Mouse (Mus musculus) kidney, embryonic 16.5 days (tissue): ENCODE measurements around the gene Susd4. TPM values are rescaled to one million over a fixed set of nuclear protein-coding genes. Genes with fewer than 3 reads are reported as not detected.

Experiments used
- ATAC-seq: fragments of 200-750 bp; cut with Nextera tagmentation; 2 replicates; pipeline ENCODE4 v1.8.0; 2017; ENCODE audit warnings: moderate TSS enrichment; ENCODE audit not compliant: low FRiP score, low TSS enrichment
- H3K27ac ChIP-seq: fragments of 300-500 bp; sonication (generic); 2 replicates; pipeline ENCODE4 v1.5.1; 2014; ENCODE audit warnings: low read length
- H3K27me3 ChIP-seq: fragments of 300-500 bp; sonication (generic); 2 replicates; pipeline ENCODE4 v1.6.1; 2014; ENCODE audit warnings: low read length, control low read depth, mixed read lengths; ENCODE audit not compliant: insufficient read depth
- H3K36me3 ChIP-seq: fragments of 300-500 bp; sonication (generic); 2 replicates; pipeline ENCODE4 v1.6.1; 2014; ENCODE audit warnings: low read length, control low read depth, mixed read lengths; ENCODE audit not compliant: insufficient read depth
- H3K4me1 ChIP-seq: fragments of 300-500 bp; sonication (generic); 2 replicates; pipeline ENCODE4 v1.6.1; 2014; ENCODE audit warnings: low read length, control low read depth, mixed read lengths; ENCODE audit not compliant: insufficient read depth
- H3K4me2 ChIP-seq: fragments of 300-500 bp; sonication (generic); replicated peaks from 2 replicates; pipeline ENCODE4 v1.6.1; 2014; ENCODE audit warnings: low read depth, low read length
- H3K4me3 ChIP-seq: fragments of 300-500 bp; sonication (generic); 2 replicates; pipeline ENCODE4 v1.5.1; 2014; ENCODE audit warnings: mild to moderate bottlenecking, low read length
- H3K9ac ChIP-seq: fragments of 300-500 bp; sonication (generic); replicated peaks from 2 replicates; pipeline ENCODE4 v1.6.1; 2014; ENCODE audit warnings: low read length
- H3K9me3 ChIP-seq: fragments of 300-500 bp; sonication (generic); 2 replicates; pipeline ENCODE4 v1.6.1; 2016; ENCODE audit warnings: low read length, control low read depth
- WGBS: fragments of 180-500 bp; shearing (Covaris S2); extraction: QIAGEN DNeasy Blood & Tissue Kit; methylation state at CpG from one replicate; pipeline ENCODE4 v1.1.7; 2014; 5-methylcytosine and 5-hydroxymethylcytosine counted together
- polyA plus RNA-seq: library from polyadenylated mRNA; unstranded; fragments of >200 nt; fragmentation: Nextera tagmentation; extraction: Ambion mirVana; gene quantifications from 2 replicates; pipeline ENCODE4 v1.2.1, GENCODE M21; 2015

The Susd4 gene
- polyA plus RNA-seq, 1 experiment from 2014 or later, result 25.7 TPM

DNA sequence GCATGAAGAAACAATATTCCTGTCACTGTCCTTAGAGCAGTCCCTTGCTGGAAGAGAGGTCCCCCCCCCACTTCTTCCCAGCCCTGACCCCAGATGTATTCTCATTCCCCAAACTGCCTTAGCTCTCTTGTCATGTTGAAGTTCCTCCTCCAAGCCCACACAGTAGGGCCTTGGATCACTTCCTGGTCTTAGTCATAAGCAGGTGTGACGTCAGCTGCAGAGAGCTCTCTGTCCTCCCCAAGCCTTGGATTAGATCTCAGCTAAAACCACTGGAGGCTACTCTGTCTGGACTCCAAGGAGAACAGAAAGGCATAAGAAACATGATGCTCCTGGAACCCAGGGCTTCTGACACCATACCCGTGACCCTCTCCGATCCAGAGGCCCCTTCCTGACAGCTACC lies 104.2 kb downstream of the Susd4 start:
- H3K4me1 ChIP-seq, result peaks cover 18% of the 10 kb centered on the region
- H3K9me3 ChIP-seq, result peaks cover 12% of the 10 kb centered on the region
- H3K27ac ChIP-seq, result no peak overlapping the region
- ATAC-seq, result no peak
- peaks cover 4% of the 10 kb centered on the region for H3K36me3 ChIP-seq
- no peak overlapping the region for H3K4me3 ChIP-seq
- no peaks in the 10 kb centered on the region for H3K27me3 ChIP-seq
- no peak overlapping the region for H3K9ac ChIP-seq
- H3K4me2 ChIP-seq, result no peak overlapping the region
- WGBS, result 77% methylated on average over 3 of the region's 3 CpGs

DNA sequence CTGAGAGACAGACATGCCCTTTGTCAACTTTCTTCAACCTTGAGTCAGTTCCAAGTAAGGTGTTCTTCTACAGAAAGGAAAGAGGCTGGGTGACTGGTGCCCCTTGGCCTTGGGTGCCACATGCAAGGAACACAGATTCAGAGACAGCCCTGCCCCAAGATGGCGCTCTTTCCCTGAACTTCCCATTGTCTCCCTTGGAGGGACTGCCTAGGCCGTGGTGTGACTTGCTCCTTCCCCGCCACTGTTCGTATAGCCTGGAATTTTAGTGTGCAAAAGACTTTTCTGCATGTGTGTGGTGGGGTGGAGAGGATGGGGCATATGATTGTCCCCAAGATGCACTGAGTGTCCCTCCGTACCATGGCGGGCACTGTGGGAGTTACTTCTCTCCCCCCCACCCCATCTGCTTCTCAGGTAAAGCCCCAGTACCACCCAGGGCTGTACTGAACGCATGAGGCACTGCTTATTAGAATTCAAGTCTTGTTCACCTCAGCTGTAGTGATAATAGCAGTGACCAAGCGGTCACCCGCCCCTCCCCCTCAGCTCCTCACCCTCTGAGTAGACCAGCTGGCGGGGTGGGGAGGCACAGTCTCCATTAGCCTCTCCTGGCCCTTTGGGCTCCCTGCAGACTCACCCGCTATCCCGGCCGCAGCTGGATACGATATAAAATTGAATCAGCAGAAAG lies 104.9 kb downstream of the Susd4 start:
- Histone ChIP-seq H3K9ac (no peak overlapping the region), H3K36me3 (peaks cover 4% of the 10 kb centered on the region), H3K4me3 (no peak overlapping the region), H3K27me3 (no peaks in the 10 kb centered on the region), H3K9me3 (peaks cover 18% of the 10 kb centered on the region), H3K4me2 (no peak overlapping the region), H3K4me1 (peaks cover 14% of the 10 kb centered on the region), H3K27ac (peak overlapping the region; percentile 14; the same call in 1 of the 2 replicates)
- WGBS, result 73% methylated on average over 14 of the region's 14 CpGs
- peak; percentile 73 for ATAC-seq

DNA sequence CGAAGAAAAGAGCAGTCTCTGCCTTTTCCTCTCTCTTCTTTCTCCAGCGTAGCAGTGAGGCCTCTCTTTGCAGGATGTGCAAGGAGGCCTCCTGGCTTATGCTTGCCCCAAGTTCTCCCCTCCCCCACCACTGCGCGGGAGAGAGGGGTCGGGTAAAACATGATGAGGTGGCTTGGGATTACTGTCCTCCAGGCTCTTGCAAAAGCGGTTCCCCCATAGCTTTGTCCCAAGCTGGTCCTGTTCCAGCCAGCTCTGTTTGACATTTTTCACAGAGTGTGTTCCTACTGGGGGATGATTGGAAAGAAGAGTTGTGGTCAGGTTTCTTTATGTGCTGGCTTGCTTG lies 105.4 kb downstream of the Susd4 start:
- H3K9ac ChIP-seq, result no peak overlapping the region
- WGBS, result 61% methylated on average over 6 of the region's 6 CpGs
- H3K27ac ChIP-seq, result peak overlapping the region; percentile 14; the same call in 1 of the 2 replicates
- H3K4me1 ChIP-seq, result peaks cover 14% of the 10 kb centered on the region
- peaks cover 18% of the 10 kb centered on the region for H3K9me3 ChIP-seq
- no peak overlapping the region for H3K4me3 ChIP-seq
- H3K27me3 ChIP-seq, result no peaks in the 10 kb centered on the region
- no peak for ATAC-seq
- peaks cover 4% of the 10 kb centered on the region for H3K36me3 ChIP-seq
- no peak overlapping the region for H3K4me2 ChIP-seq

DNA sequence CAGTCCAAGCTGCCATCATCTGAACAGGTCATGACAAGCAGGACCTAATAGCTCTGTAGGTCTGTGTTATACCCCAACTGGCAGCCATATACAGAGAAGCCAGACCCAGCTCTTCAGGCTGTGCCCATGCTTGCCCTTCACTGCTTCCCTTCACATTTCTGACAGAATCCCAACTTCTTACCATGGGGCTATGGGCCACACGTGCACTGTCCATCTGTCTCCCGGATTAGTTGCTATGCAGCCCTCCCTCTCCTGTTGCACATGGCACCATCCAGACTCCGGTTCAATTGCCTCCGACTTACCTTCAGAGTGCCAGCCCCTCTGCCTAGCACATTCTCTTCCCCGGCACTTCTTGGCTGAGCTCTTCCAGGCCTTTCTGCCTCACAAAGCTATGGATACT lies 114.5 kb downstream of the Susd4 start:
- Histone ChIP-seq H3K4me2 (no peak overlapping the region), H3K27ac (no peak overlapping the region), H3K4me3 (no peak overlapping the region), H3K36me3 (no peaks in the 10 kb centered on the region), H3K9me3 (peaks cover 7% of the 10 kb centered on the region), H3K27me3 (no peaks in the 10 kb centered on the region), H3K9ac (no peak overlapping the region), H3K4me1 (peaks cover 3% of the 10 kb centered on the region; the same call in 1 of the 2 replicates)
- no peak for ATAC-seq
- WGBS, result 90% methylated on average over 5 of the region's 5 CpGs

DNA sequence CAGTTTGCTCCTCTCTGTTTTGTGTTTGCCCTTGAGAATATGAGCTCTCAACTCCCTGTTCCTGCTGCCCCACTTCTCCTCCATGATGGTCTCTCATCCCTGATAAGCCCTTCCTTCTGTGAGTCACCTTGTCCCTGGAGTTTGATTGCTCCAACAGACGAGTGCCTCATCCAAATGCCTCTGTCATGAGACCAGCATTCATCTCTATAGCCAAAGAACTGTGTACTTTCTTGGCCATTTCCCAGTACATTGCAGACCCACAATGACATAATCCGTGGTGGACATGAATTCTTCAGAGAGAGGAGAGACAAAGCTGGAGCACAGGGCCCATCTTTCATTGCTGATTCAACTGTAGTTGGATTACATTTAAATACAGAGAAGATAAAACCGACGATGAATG lies 115.1 kb downstream of the Susd4 start:
- Histone ChIP-seq H3K27ac (no peak overlapping the region), H3K9me3 (peaks cover 4% of the 10 kb centered on the region), H3K4me1 (peaks cover 3% of the 10 kb centered on the region; the same call in 1 of the 2 replicates), H3K36me3 (no peaks in the 10 kb centered on the region), H3K9ac (no peak overlapping the region), H3K4me3 (no peak overlapping the region), H3K4me2 (no peak overlapping the region), H3K27me3 (no peaks in the 10 kb centered on the region)
- ATAC-seq, result no peak
- 90% methylated on average over 4 of the region's 4 CpGs for WGBS

DNA sequence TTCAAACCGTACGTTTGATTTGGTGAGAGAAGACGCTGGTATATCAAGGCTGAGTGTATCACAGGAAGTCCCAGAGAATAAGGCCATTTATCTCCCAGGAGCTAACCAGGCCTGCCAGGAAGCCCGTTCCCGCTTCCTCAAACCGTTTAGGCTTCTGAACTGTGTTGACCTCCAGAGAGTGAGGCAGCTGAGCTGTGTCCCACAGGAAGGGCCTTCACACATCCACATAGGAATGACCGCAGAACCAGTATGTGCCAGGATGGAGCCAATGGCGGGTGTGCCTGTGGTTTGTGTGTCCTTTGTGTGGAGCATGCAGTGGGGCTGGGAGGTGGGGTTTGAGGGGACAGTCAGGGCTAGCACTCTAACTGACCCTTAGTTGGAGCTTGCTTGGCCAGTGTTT lies 117.6 kb downstream of the Susd4 start:
- H3K9me3 ChIP-seq, result peaks cover 4% of the 10 kb centered on the region
- peak; percentile 61; the same call in 1 of the 2 replicates for ATAC-seq
- peaks cover 3% of the 10 kb centered on the region; the same call in 1 of the 2 replicates for H3K4me1 ChIP-seq
- H3K9ac ChIP-seq, result no peak overlapping the region
- no peak overlapping the region; the same call in 1 of the 2 replicates for H3K27ac ChIP-seq
- no peak overlapping the region for H3K4me3 ChIP-seq
- WGBS, result 66% methylated on average over 8 of the region's 8 CpGs
- no peaks in the 10 kb centered on the region for H3K27me3 ChIP-seq
- no peaks in the 10 kb centered on the region for H3K36me3 ChIP-seq
- no peak overlapping the region for H3K4me2 ChIP-seq

DNA sequence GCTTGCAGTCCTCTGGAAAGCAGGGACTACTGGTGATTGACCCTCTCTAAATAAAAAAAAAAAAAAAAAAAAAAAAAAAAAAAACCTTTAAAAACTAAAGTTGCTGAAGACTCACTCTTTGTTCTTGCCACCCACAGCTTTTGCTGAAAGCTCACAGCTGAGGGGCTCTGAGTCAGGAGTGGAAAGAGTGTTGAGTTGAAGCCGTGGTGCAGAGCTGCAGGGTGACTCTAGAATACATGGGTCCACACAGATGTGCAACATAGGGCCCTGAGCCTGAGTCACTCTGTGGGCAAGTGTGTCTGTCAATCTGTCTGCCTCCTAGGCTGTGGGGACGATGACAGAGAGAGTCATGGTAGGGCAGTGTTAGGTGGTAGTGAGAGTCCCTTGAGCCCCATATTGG lies 119.0 kb downstream of the Susd4 start:
- no peak for ATAC-seq
- WGBS, result 74% methylated on average over 2 of the region's 2 CpGs

DNA sequence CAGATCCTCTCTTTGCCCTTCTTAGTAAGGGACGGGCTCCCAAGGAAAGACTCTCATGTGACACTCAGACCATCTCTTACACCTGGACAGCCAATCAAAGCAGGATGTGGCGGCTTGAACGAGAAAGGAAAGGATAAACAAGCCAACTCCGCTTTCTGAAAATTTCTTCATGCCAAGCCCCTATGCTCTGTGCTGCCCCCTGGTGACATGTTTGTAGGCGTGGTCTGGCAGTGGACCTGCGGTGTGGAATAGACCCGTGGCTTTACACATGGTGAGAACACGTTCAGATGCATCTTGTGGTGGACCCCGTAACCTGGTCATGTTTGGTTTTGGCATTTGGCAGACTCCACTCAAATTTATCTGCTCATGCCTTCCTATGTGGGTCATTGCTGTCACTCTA lies 132.0 kb downstream of the Susd4 start:
- H3K27ac ChIP-seq, result no peak overlapping the region
- no peak overlapping the region for H3K4me3 ChIP-seq
- no peaks in the 10 kb centered on the region for H3K27me3 ChIP-seq
- no peak overlapping the region for H3K9ac ChIP-seq
- H3K4me1 ChIP-seq, result no peaks in the 10 kb centered on the region
- no peaks in the 10 kb centered on the region for H3K9me3 ChIP-seq
- no peak for ATAC-seq
- WGBS, result 63% methylated on average over 9 of the region's 9 CpGs
- no peak overlapping the region for H3K4me2 ChIP-seq
- peaks cover 4% of the 10 kb centered on the region; the same call in 1 of the 2 replicates for H3K36me3 ChIP-seq

More for the DNA sequence above, 119.0 kb downstream of the Susd4 start:
- no peaks in the 10 kb centered on the region for H3K27me3 ChIP-seq
- H3K4me2 ChIP-seq, result no peak overlapping the region
- H3K9me3 ChIP-seq, result peaks cover 4% of the 10 kb centered on the region
- no peak overlapping the region for H3K27ac ChIP-seq
- H3K9ac ChIP-seq, result no peak overlapping the region
- H3K4me3 ChIP-seq, result no peak overlapping the region
- H3K4me1 ChIP-seq, result peaks cover 3% of the 10 kb centered on the region; the same call in 1 of the 2 replicates
- peaks cover 3% of the 10 kb centered on the region; the same call in 1 of the 2 replicates for H3K36me3 ChIP-seq

DNA sequence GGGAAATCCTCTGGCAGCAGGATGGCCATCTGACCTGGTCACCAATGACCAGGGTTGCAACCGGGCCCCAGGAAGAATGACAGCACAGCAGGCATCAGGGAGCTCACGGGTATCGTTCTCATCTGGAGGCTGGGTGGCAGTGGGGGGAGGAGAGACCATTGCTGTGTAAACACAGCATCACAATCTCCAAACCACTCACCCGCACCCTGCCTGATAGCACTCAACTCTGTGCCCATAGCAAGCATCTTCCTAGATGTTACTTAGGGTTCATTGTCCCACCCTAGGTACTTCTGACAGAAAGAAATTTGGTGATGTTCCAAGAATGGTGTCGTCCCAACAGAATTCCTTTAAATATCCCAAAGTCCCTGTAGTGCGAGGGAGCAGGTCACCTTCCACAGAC lies 133.4 kb downstream of the Susd4 start:
- Histone ChIP-seq H3K36me3 (peaks cover 4% of the 10 kb centered on the region; the same call in 1 of the 2 replicates), H3K4me2 (no peak overlapping the region), H3K27ac (no peak overlapping the region), H3K4me1 (no peaks in the 10 kb centered on the region), H3K27me3 (no peaks in the 10 kb centered on the region), H3K9ac (no peak overlapping the region), H3K4me3 (no peak overlapping the region), H3K9me3 (no peaks in the 10 kb centered on the region)
- WGBS, result 74% methylated on average over 6 of the region's 6 CpGs
- no peak for ATAC-seq

DNA sequence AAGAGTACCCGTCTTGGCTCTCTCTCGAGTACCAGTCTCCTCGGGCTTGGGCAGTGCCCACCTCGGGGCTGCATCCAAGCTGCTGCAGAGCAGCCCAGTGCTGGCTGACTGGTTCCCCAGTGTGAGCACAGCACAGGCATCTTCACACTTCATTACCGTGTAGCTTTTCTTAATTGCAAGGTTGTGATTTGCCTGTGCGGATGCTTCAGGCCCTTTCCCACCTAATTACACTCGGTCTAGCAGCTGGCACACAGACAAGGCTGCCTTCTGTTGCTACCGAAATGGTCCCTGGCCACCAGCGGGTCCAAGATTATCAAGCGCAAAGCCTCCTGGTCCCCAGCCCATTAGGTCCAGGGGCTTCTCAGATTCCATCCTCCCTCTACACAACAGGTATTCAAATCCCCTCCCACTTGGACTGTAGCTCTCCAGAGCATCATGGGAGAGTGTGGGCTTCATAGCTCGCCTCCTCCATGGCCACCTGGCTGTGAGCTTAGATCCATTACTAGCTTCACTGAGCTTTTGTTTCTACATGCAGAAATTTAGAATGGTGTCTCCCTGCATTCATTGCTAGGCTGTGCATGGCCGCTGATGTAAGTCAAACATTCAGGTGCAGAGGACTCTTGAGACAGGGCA lies 134.0 kb downstream of the Susd4 start:
- WGBS, result 67% methylated on average over 12 of the region's 12 CpGs
- Histone ChIP-seq H3K4me1 (no peaks in the 10 kb centered on the region), H3K36me3 (peaks cover 4% of the 10 kb centered on the region; the same call in 1 of the 2 replicates), H3K9ac (no peak overlapping the region), H3K9me3 (no peaks in the 10 kb centered on the region), H3K4me2 (no peak overlapping the region), H3K27ac (no peak overlapping the region), H3K27me3 (no peaks in the 10 kb centered on the region), H3K4me3 (no peak overlapping the region)
- ATAC-seq, result peak; percentile 46; the same call in 1 of the 2 replicates
